Mouse (Mus musculus): ENCODE results near the gene Tead4.
A peak's percentile ranks its signal among the peaks of the same experiment; 100 is the strongest.
"Not testable (repeated sequence)": the region's sequence is repeated elsewhere in the genome, so short reads cannot be mapped to it uniquely, and the experiment has no call there.

Tead4 gene

GRCm38 (mm10) chr6:128300134-128301001, at the start of gene Tead4:
Gene Tead4, minus strand, starts transcription at chr6:128300823.
- peak; percentile 71 for DNase-seq (ENCODE audit: low spot score)

- DNase-seq (ENCODE audit: low spot score): peak; percentile 49
These were observed 49.1 kb upstream of the Tead4 start for GRCm38 (mm10) chr6:128349711-128350110.

- no peak for DNase-seq (ENCODE audit: low spot score)
These were observed 46.2 kb upstream of the Tead4 start for GRCm38 (mm10) chr6:128346782-128347181.

GRCm38 (mm10) chr6:128345623-128346022, 45.0 kb upstream of the Tead4 start:
- DNase-seq (ENCODE audit: low spot score): no peak

- no peak for DNase-seq (ENCODE audit: low spot score)
These were observed 41.5 kb upstream of the Tead4 start for GRCm38 (mm10) chr6:128341956-128342723.

GRCm38 (mm10) chr6:128338876-128339275, 38.3 kb upstream of the Tead4 start:
- no peak for DNase-seq (ENCODE audit: low spot score)

- no peak for DNase-seq (ENCODE audit: low spot score)
These were observed 36.8 kb upstream of the Tead4 start for GRCm38 (mm10) chr6:128337467-128337866.

GRCm38 (mm10) chr6:128334397-128335124, 33.9 kb upstream of the Tead4 start:
- DNase-seq (ENCODE audit: low spot score): peak; percentile 88

GRCm38 (mm10) chr6:128318317-128318716, 17.7 kb upstream of the Tead4 start:
- peak; percentile 87 for DNase-seq (ENCODE audit: low spot score)

GRCm38 (mm10) chr6:128315597-128315996, 15.0 kb upstream of the Tead4 start:
- DNase-seq (ENCODE audit: low spot score): no peak

- no peak for DNase-seq (ENCODE audit: low spot score)
These were observed 14.2 kb upstream of the Tead4 start for GRCm38 (mm10) chr6:128314796-128315195.

GRCm38 (mm10) chr6:128308311-128308710, 7.7 kb upstream of the Tead4 start:
- peak; percentile 89 for DNase-seq (ENCODE audit: low spot score)

GRCm38 (mm10) chr6:128304801-128305200, 4.2 kb upstream of the Tead4 start:
- DNase-seq (ENCODE audit: low spot score): no peak

GRCm38 (mm10) chr6:128302640-128303039, 2.0 kb upstream of the Tead4 start:
- not testable (repeated sequence) for DNase-seq (ENCODE audit: low spot score)

GRCm38 (mm10) chr6:128301891-128302290, 1.3 kb upstream of the Tead4 start:
- DNase-seq (ENCODE audit: low spot score): no peak

- no peak for DNase-seq (ENCODE audit: low spot score)
These were observed 835 bp upstream of the Tead4 start for GRCm38 (mm10) chr6:128301458-128301857.

GRCm38 (mm10) chr6:128299292-128300133, 1.1 kb downstream of the Tead4 start:
- DNase-seq (ENCODE audit: low spot score): peak; percentile 43

GRCm38 (mm10) chr6:128298246-128298645, 2.4 kb downstream of the Tead4 start:
- DNase-seq (ENCODE audit: low spot score): no peak

GRCm38 (mm10) chr6:128296750-128297393, 3.8 kb downstream of the Tead4 start:
- no peak for DNase-seq (ENCODE audit: low spot score)

GRCm38 (mm10) chr6:128295876-128296749, 4.5 kb downstream of the Tead4 start:
- DNase-seq (ENCODE audit: low spot score): no peak
